Mouse (Mus musculus) midbrain, embryonic 12.5 days (tissue): ENCODE measurements around the gene Cldn10. TPM values are rescaled to one million over a fixed set of nuclear protein-coding genes. Genes with fewer than 3 reads are reported as not detected.

ENCODE experiments used
- polyA plus RNA-seq: library from polyadenylated mRNA; unstranded; fragments of >200 nt; fragmentation: Nextera tagmentation; extraction: Ambion mirVana; gene quantifications from 2 replicates; pipeline ENCODE4 v1.2.1, GENCODE M21; 2016

The Cldn10 gene
- polyA plus RNA-seq, 1 experiment from 2014 or later, result 0.85 TPM

Other genes starting within 250 kb of the Cldn10 start
- gene Abcc4, start 81.7 kb upstream of the Cldn10 start, polyA plus RNA-seq, result 2.9 and 3.1 TPM in 2 replicates
- 44.5 and 45.4 TPM in 2 replicates for gene Dzip1, start 137.6 kb downstream of the Cldn10 start, polyA plus RNA-seq
- 23.8 and 26.1 TPM in 2 replicates for gene Dnajc3, start 150.1 kb downstream of the Cldn10 start, polyA plus RNA-seq